Mouse (Mus musculus) frontal cortex, adult (tissue): Measurements from ENCODE around the gene Flywch1.

Experiments
- ATAC-seq: cut with Nextera tagmentation; 2 replicates; pipeline ENCODE4 v1.9.2; 2017; ENCODE audit warnings: mild to moderate bottlenecking, moderate library complexity, mixed read lengths; ENCODE audit not compliant: low TSS enrichment

Flywch1 gene

GRCm38 (mm10) chr17:23744076-23744475 lies 27.3 kb downstream of the Flywch1 start:
- no peak for ATAC-seq

GRCm38 (mm10) chr17:23742941-23743340 lies 28.5 kb downstream of the Flywch1 start:
- no peak for ATAC-seq

DNA sequence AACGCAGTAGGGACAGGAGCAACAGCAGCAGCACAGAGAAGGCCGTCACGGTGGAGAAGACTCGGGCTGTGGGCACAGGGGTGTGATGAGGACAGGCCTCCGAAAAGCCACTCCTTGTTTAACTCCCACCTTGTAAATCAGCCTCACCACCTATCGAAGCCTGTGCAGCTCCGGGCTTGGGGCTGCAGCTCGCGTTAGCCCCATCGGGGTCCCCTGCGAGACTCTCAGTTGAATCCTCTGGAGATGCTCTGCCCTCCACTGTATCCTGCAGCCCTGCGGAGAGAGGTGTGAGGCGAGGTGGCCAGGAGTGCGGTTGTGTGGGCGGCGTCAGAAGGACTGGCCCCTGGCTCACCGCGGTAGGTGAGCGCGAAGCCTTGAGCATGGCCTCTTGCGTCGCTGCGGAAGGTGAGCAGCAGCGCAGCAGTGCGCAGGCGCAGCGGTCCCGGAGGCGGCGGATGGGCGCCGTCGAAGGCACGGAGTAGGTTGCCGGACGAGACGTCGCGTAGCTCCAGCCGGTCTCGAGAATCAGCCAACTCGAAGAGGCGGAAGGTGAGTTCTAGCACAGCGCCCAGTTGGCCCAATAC lies 29.1 kb downstream of the Flywch1 start:
- ATAC-seq = no peak

GRCm38 (mm10) chr17:23741359-23742209 lies 29.8 kb downstream of the Flywch1 start:
- ATAC-seq = no peak

DNA sequence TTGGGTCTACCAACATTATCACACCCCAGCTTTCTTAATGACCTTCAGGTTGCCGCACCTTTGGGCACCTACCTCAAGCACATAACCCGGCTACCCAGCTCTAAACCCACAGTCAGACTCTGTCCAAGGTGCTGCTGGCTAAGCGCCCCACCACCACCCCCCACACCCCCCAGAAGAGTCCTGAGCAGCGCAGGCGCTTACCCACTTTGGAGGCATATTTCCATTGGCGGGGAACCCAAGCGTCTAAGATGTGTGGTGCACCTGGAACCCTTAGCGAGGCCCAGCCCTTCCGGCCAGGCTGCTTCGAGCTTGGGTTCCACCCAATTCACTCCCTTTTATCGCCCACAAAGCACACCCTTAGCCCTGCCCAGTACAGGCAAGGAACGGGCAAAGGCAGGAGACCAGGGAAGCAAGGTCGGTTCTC lies 30.8 kb downstream of the Flywch1 start, which contains the start of gene Paqr4:
Gene Paqr4, minus strand, starts transcription at position 270 of the 424 bp plus-strand sequence.
- ATAC-seq = peak; percentile 4; the same call in 1 of the 2 replicates

- peak; percentile 87 for ATAC-seq
These were observed 31.2 kb downstream of the Flywch1 start for GRCm38 (mm10) chr17:23740136-23740584.

GRCm38 (mm10) chr17:23739202-23740135 lies 31.9 kb downstream of the Flywch1 start:
- peak; percentile 29; the same call in 1 of the 2 replicates for ATAC-seq

DNA sequence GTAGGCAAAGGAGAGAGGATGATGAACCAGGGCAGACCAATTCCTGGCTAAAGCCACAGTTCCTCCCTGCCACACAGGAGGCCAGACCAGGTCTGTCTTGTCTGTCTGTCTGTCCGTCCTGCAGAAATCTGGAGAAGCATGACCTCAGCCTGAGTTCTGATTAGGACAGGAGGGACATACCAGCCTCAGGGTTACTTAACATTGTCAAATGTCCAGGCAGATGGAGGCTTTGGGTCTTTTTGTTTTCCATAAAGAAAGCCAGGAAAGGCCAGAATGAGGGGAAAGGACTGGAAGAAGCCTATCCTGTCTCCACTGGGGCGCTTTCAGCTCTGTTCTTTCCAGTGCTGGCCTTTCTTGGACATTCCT lies 32.6 kb downstream of the Flywch1 start:
- ATAC-seq = no peak

DNA sequence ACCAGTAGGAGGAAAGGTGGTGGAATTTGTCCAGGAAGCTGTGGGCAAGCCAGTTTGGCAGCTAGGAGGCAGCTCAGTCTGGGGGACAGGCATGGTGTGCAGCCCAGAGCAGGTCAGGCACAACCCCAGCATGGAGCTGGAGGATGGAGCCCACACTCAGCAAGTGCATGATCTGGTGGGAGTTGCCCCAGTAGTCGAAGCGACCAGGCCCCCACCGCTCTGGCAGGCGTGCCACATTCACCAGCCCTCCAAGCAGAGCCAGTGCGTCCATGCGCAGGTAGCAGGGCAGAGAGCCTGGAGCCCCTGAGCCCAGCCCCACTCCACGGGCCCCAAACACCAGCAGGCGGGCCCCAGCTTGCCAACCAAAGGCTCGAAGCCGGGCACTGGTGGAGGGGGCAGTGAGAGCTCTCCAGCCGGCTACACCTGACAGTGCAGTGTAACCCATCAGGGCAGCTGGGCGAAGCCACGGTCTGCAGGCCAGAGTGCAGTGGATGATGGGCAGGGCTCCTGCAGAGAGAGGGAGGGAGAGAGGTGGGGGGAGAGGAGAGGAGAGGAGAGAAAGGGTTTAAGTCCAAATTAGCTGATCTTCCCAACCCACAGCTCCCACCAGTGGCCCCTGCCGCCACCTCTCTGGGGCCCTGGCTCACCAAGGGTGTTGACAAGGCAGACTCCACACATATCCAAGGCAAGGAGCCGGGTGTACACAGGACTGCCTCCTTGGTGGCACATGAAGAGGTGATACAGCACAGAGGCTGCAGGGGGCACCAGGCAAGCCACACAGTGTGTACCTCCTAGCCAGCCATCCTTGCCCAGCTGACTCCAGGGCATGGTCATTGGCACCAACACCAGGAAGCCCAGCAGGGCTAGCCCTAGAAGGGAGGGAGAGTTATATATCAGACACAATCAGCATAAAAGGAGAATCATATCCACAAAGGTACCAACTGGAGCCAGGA lies 33.6 kb downstream of the Flywch1 start:
- ATAC-seq = no peak

GRCm38 (mm10) chr17:23734341-23734740 lies 37.1 kb downstream of the Flywch1 start:
- ATAC-seq = no peak

DNA sequence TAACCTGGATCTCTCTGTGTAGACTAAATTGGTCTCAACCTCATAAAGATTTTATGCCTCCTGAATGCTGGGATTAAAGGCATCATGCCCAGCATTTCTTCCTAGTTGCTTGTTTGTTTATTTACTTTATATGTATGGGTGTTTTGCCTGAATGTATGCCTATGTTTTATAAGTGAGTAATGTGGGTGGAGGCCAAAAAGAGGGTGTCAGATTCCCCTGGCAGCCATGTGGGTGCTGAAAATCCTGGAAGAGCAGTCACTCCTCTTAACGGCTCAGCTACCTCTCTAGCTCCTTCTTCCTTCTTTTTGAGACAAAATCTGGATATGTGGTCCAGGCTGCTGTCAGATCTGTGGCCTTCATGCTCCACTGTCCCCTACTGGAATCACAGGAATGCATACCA lies 41.0 kb downstream of the Flywch1 start:
- no peak for ATAC-seq

GRCm38 (mm10) chr17:23726758-23727142 lies 44.7 kb downstream of the Flywch1 start:
- ATAC-seq = peak; percentile 53

DNA sequence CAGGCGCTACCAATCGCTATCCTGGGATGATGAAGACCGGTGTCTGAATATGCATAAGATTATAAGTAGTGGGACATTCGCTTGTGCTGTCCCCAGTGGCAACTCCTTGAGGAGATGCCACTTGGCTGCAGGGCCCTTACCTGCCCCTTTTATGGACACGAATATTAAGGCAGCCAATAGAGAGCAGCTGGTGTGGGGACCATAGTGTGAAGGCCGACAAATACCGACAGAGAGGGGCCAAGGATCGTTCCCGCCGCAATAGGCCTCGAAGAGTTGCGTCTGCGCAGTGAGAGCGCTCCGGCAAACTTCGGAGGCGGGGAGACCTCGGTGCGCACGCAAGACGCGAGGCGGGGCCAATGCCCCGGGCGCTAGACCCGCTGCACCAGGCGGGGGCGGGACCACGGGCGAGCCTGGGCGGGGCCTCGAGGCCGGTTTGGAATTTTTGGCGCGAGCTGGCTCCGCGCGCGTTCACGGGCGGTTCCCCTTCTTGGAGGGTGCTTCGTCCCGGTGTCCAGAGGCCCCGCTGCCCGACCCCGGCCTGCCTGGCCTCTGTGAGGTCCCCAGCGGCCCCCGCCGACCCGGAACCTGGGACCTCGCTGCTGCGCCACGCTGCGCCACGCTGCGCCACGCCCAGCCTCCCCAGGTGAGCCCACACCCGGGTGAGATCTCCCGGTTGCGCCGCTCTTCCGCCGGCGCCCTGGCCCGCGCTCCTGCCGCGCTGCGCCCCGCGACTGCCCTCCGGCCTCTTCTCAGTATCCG lies 45.2 kb downstream of the Flywch1 start, which contains the start of gene Pkmyt1:
Gene Pkmyt1, plus strand, starts transcription at position 338 of the 759 bp plus-strand sequence.
- ATAC-seq = peak; percentile 89

DNA sequence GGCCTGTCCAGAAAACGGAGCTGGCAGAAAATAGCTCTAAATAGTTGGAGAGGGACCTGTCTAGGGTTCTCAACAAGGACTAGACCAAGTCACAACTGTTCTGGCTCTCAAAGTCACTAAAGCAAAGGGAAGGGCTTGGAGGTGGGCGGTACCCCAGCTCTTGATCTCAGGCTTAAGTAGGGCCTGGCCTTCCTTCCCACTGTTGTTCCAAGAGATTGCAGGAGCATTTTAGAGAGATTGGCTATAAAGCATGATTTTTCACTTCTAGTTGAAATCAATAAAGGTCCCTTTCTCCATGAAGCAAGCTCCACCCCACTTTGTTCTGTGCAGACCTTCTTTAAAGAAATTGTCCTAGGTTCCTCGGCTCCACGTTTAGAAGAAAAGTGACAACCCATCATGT lies 45.9 kb downstream of the Flywch1 start:
- no peak for ATAC-seq

DNA sequence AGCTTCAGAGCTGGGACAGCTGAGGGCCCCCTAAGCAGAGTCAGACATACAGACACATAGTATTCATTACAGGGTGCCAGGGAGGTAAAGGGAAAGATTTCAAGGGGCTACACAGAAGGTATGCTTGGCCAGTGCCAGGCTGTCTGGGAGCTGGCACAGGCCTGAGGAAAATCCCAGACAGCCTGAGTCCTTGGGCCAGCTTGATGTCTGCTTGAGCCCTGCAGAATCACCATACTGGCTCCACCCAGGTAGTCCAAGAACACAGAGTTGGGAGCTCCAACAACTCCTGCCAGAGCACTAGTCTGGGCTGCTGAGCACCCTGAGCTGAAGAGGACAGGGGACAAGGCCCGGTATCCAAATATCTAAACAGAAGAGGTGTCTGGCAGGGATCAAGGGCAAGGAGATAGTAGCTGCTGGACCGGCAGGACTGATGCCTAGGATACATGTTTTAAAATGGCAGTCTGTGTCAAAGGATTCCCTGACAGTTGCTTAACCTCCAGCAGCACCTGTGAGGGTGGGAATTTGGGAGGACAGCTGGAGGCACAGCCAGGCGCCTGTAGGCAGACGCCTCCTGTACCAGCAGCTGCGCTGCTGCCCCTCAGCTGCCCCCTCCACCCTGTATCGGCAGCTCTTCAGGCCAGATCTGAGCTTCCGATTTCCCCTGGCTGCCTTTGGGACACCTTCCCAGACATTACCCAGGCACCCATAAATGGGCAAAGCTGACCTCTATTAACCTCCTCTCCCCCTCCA lies 48.9 kb downstream of the Flywch1 start, which contains the start of gene 1520401A03Rik:
Gene 1520401A03Rik, minus strand, starts transcription at position 408 of the 750 bp plus-strand sequence.
- ATAC-seq = no peak

GRCm38 (mm10) chr17:23721886-23722285 lies 49.5 kb downstream of the Flywch1 start:
- ATAC-seq = no peak

DNA sequence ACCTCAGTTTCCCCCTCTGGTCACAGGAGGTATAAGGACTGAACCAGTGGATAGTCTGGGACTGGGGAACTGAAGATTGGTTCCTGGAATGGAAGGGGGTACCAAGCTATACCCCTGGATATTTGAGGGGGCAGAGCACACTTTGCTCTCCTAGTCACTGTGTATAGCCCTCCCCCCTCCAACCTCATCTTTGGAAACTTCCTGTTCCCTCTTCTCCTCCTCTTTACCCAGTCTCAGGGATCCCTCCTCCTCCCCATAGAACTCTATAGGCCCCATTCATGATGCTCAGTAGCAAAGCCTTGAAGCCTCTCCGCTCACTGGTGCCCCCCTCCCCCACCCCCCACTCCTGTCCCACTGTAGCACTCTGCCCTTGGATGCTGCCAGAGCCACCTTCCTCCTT lies 51.9 kb downstream of the Flywch1 start:
- no peak for ATAC-seq

DNA sequence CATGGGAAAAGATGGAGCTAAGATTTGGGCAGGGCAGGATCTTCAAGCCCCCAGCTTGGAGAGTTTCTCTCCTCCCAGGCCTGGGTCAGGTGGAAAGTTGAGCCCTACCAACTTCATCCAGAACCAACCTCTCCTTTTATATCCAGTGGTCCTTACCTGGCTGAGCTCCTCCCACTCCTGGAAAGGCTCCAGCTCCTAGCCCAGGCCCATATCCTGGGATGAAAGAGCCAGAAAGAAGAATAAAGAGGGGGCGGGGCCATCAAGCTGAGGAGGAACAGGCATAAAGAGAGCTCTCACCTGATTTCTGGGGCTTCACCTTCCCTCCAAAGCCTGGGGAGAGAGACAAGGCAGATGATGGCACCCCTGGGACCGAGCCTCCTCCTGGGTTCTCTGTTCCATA lies 54.4 kb downstream of the Flywch1 start:
- ATAC-seq = no peak

GRCm38 (mm10) chr17:23706212-23706611 lies 65.2 kb downstream of the Flywch1 start:
- peak; percentile 83 for ATAC-seq
